Mouse (Mus musculus): ENCODE measurements around the gene Kmt2e. TPM values are rescaled to one million over a fixed set of nuclear protein-coding genes. Genes with fewer than 3 reads are reported as not detected.

Kmt2e gene
- polyA plus RNA-seq, 1 experiment from 2014 or later: 122 TPM

- Histone ChIP-seq H3K4me3 (ENCODE audit: low read depth, low read length) (no peak overlapping the region), H3K4me1 (replicated peaks; ENCODE audit: control insufficient read depth, insufficient read depth, low read length) (no peaks in the 10 kb centered on the region), H3K9ac (ENCODE audit: low read depth, low read length) (no peak overlapping the region), H3K36me3 (ENCODE audit: control insufficient read depth, insufficient read depth, low read length) (no peaks in the 10 kb centered on the region), H3K4me2 (replicated peaks; ENCODE audit: low read depth, low read length) (no peak overlapping the region), H3K27me3 (ENCODE audit: control insufficient read depth, insufficient read depth, low read length) (no peaks in the 10 kb centered on the region), H3K9me3 (ENCODE audit: control insufficient read depth, low read length) (no peaks in the 10 kb centered on the region), H3K27ac (ENCODE audit: low read depth, low read length) (no peak overlapping the region)
- ATAC-seq (ENCODE audit: low FRiP score) (no peak), DNase-seq (ENCODE audit: low spot score) (no peak)
- 94% methylated on average over 5 of the region's 5 CpGs for WGBS
Observed at GRCm38 (mm10) chr5:23393870-23394269, 40.4 kb upstream of the Kmt2e start.

- Histone ChIP-seq H3K9me3 (ENCODE audit: control insufficient read depth, low read length) (no peaks in the 10 kb centered on the region), H3K9ac (ENCODE audit: low read depth, low read length) (no peak overlapping the region), H3K4me1 (replicated peaks; ENCODE audit: control insufficient read depth, insufficient read depth, low read length) (no peaks in the 10 kb centered on the region), H3K27ac (ENCODE audit: low read depth, low read length) (no peak overlapping the region), H3K27me3 (ENCODE audit: control insufficient read depth, insufficient read depth, low read length) (no peaks in the 10 kb centered on the region), H3K4me3 (ENCODE audit: low read depth, low read length) (no peak overlapping the region), H3K36me3 (ENCODE audit: control insufficient read depth, insufficient read depth, low read length) (no peaks in the 10 kb centered on the region), H3K4me2 (replicated peaks; ENCODE audit: low read depth, low read length) (no peak overlapping the region)
- no peak for DNase-seq (ENCODE audit: low spot score)
- 73% methylated on average over 3 of the region's 3 CpGs for WGBS
- ATAC-seq (ENCODE audit: low FRiP score): no peak
Observed at GRCm38 (mm10) chr5:23394366-23395145, 39.7 kb upstream of the Kmt2e start.

- Histone ChIP-seq H3K27me3 (ENCODE audit: control insufficient read depth, insufficient read depth, low read length) (no peaks in the 10 kb centered on the region), H3K27ac (ENCODE audit: low read depth, low read length) (no peak overlapping the region), H3K4me3 (ENCODE audit: low read depth, low read length) (no peak overlapping the region), H3K36me3 (ENCODE audit: control insufficient read depth, insufficient read depth, low read length) (no peaks in the 10 kb centered on the region), H3K4me1 (replicated peaks; ENCODE audit: control insufficient read depth, insufficient read depth, low read length) (no peaks in the 10 kb centered on the region), H3K4me2 (replicated peaks; ENCODE audit: low read depth, low read length) (no peak overlapping the region), H3K9me3 (ENCODE audit: control insufficient read depth, low read length) (no peaks in the 10 kb centered on the region), H3K9ac (ENCODE audit: low read depth, low read length) (no peak overlapping the region)
- WGBS: 83% methylated on average over 3 of the region's 3 CpGs
- DNase-seq (ENCODE audit: low spot score) (no peak), ATAC-seq (ENCODE audit: low FRiP score) (no peak)
Observed at GRCm38 (mm10) chr5:23395721-23396120, 38.5 kb upstream of the Kmt2e start.

GRCm38 (mm10) chr5:23396756-23397155 lies 37.5 kb upstream of the Kmt2e start:
- DNase-seq (ENCODE audit: low spot score): no peak
- WGBS: 89% methylated on average over 3 of the region's 3 CpGs
- Histone ChIP-seq H3K27ac (ENCODE audit: low read depth, low read length) (no peak overlapping the region), H3K4me3 (ENCODE audit: low read depth, low read length) (no peak overlapping the region), H3K4me2 (replicated peaks; ENCODE audit: low read depth, low read length) (no peak overlapping the region), H3K27me3 (ENCODE audit: control insufficient read depth, insufficient read depth, low read length) (no peaks in the 10 kb centered on the region), H3K4me1 (replicated peaks; ENCODE audit: control insufficient read depth, insufficient read depth, low read length) (no peaks in the 10 kb centered on the region), H3K9me3 (ENCODE audit: control insufficient read depth, low read length) (no peaks in the 10 kb centered on the region), H3K36me3 (ENCODE audit: control insufficient read depth, insufficient read depth, low read length) (no peaks in the 10 kb centered on the region), H3K9ac (ENCODE audit: low read depth, low read length) (no peak overlapping the region)
- ATAC-seq (ENCODE audit: low FRiP score): no peak

- 100% methylated on average over 3 of the region's 3 CpGs for WGBS
- H3K27ac ChIP-seq (ENCODE audit: low read depth, low read length): no peak overlapping the region
- no peaks in the 10 kb centered on the region for H3K4me1 ChIP-seq (replicated peaks; ENCODE audit: control insufficient read depth, insufficient read depth, low read length)
Observed at GRCm38 (mm10) chr5:23400156-23400555, 34.1 kb upstream of the Kmt2e start.

GRCm38 (mm10) chr5:23400868-23401267 lies 33.4 kb upstream of the Kmt2e start:
- WGBS: 94% methylated on average over 3 of the region's 3 CpGs
- Histone ChIP-seq H3K4me2 (replicated peaks; ENCODE audit: low read depth, low read length) (no peak overlapping the region), H3K36me3 (ENCODE audit: control insufficient read depth, insufficient read depth, low read length) (no peaks in the 10 kb centered on the region), H3K27me3 (ENCODE audit: control insufficient read depth, insufficient read depth, low read length) (no peaks in the 10 kb centered on the region), H3K4me1 (replicated peaks; ENCODE audit: control insufficient read depth, insufficient read depth, low read length) (no peaks in the 10 kb centered on the region), H3K4me3 (ENCODE audit: low read depth, low read length) (no peak overlapping the region), H3K9ac (ENCODE audit: low read depth, low read length) (no peak overlapping the region), H3K27ac (ENCODE audit: low read depth, low read length) (no peak overlapping the region), H3K9me3 (ENCODE audit: control insufficient read depth, low read length) (no peaks in the 10 kb centered on the region)
- ATAC-seq (ENCODE audit: low FRiP score) (no peak), DNase-seq (ENCODE audit: low spot score) (no peak)

More at GRCm38 (mm10) chr5:23400156-23400555, 34.1 kb upstream of the Kmt2e start:
- Histone ChIP-seq H3K4me3 (ENCODE audit: low read depth, low read length) (no peak overlapping the region), H3K9ac (ENCODE audit: low read depth, low read length) (no peak overlapping the region), H3K4me2 (replicated peaks; ENCODE audit: low read depth, low read length) (no peak overlapping the region), H3K9me3 (ENCODE audit: control insufficient read depth, low read length) (no peaks in the 10 kb centered on the region), H3K36me3 (ENCODE audit: control insufficient read depth, insufficient read depth, low read length) (no peaks in the 10 kb centered on the region), H3K27me3 (ENCODE audit: control insufficient read depth, insufficient read depth, low read length) (no peaks in the 10 kb centered on the region)
- DNase-seq (ENCODE audit: low spot score): no peak
- ATAC-seq (ENCODE audit: low FRiP score): 0 out of 2 replicates have a peak, but pooled peaks have one; percentile 33

- no peaks in the 10 kb centered on the region for H3K4me1 ChIP-seq (replicated peaks; ENCODE audit: control insufficient read depth, insufficient read depth, low read length)
- WGBS: 76% methylated on average over 9 of the region's 9 CpGs
Observed at GRCm38 (mm10) chr5:23401368-23401767, 32.9 kb upstream of the Kmt2e start.

GRCm38 (mm10) chr5:23401999-23402398 lies 32.2 kb upstream of the Kmt2e start:
- DNase-seq (ENCODE audit: low spot score) (no peak), ATAC-seq (ENCODE audit: low FRiP score) (no peak)
- no peak overlapping the region for H3K9ac ChIP-seq (ENCODE audit: low read depth, low read length)
- H3K4me1 ChIP-seq (replicated peaks; ENCODE audit: control insufficient read depth, insufficient read depth, low read length): no peaks in the 10 kb centered on the region
- no peak overlapping the region for H3K4me3 ChIP-seq (ENCODE audit: low read depth, low read length)
- H3K36me3 ChIP-seq (ENCODE audit: control insufficient read depth, insufficient read depth, low read length): no peaks in the 10 kb centered on the region
- 30% methylated on average over 2 of the region's 2 CpGs for WGBS
- no peaks in the 10 kb centered on the region for H3K27me3 ChIP-seq (ENCODE audit: control insufficient read depth, insufficient read depth, low read length)
- no peak overlapping the region for H3K4me2 ChIP-seq (replicated peaks; ENCODE audit: low read depth, low read length)
- H3K9me3 ChIP-seq (ENCODE audit: control insufficient read depth, low read length): no peaks in the 10 kb centered on the region
- H3K27ac ChIP-seq (ENCODE audit: low read depth, low read length): no peak overlapping the region

More at GRCm38 (mm10) chr5:23401368-23401767, 32.9 kb upstream of the Kmt2e start:
- Histone ChIP-seq H3K27me3 (ENCODE audit: control insufficient read depth, insufficient read depth, low read length) (no peaks in the 10 kb centered on the region), H3K9me3 (ENCODE audit: control insufficient read depth, low read length) (no peaks in the 10 kb centered on the region), H3K36me3 (ENCODE audit: control insufficient read depth, insufficient read depth, low read length) (no peaks in the 10 kb centered on the region), H3K4me2 (replicated peaks; ENCODE audit: low read depth, low read length) (no peak overlapping the region), H3K9ac (ENCODE audit: low read depth, low read length) (no peak overlapping the region), H3K4me3 (ENCODE audit: low read depth, low read length) (no peak overlapping the region), H3K27ac (ENCODE audit: low read depth, low read length) (no peak overlapping the region)
- ATAC-seq (ENCODE audit: low FRiP score) (no peak), DNase-seq (ENCODE audit: low spot score) (no peak)

- Histone ChIP-seq H3K4me3 (ENCODE audit: low read depth, low read length) (no peak overlapping the region), H3K36me3 (ENCODE audit: control insufficient read depth, insufficient read depth, low read length) (no peaks in the 10 kb centered on the region), H3K4me1 (replicated peaks; ENCODE audit: control insufficient read depth, insufficient read depth, low read length) (no peaks in the 10 kb centered on the region), H3K9me3 (ENCODE audit: control insufficient read depth, low read length) (no peaks in the 10 kb centered on the region), H3K27me3 (ENCODE audit: control insufficient read depth, insufficient read depth, low read length) (no peaks in the 10 kb centered on the region), H3K27ac (ENCODE audit: low read depth, low read length) (no peak overlapping the region), H3K4me2 (replicated peaks; ENCODE audit: low read depth, low read length) (no peak overlapping the region), H3K9ac (ENCODE audit: low read depth, low read length) (no peak overlapping the region)
- WGBS: 64% methylated on average over 11 of the region's 11 CpGs
- ATAC-seq (ENCODE audit: low FRiP score) (no peak), DNase-seq (ENCODE audit: low spot score) (no peak)
Observed at GRCm38 (mm10) chr5:23403161-23403560, 31.1 kb upstream of the Kmt2e start.

Data from hindbrain, embryonic 11.5 days (tissue).